Mouse (Mus musculus): ENCODE results near the gene Fgfr2.

Gene Fgfr2

GRCm38 (mm10) chr7:132890201-132890600 is 232.9 kb downstream of the Fgfr2 start:
- in situ Hi-C loops (cut with MseI, MboI): no loop called here

- in situ Hi-C loops (cut with MseI, MboI): no loop called here
These were observed 233.5 kb downstream of the Fgfr2 start for GRCm38 (mm10) chr7:132889691-132890090.

GRCm38 (mm10) chr7:132888518-132889249 is 234.5 kb downstream of the Fgfr2 start:
- in situ Hi-C loops (cut with MseI, MboI): no loop called here

- in situ Hi-C loops (cut with MseI, MboI): no loop called here
These were observed 235.1 kb downstream of the Fgfr2 start for GRCm38 (mm10) chr7:132888052-132888451.

GRCm38 (mm10) chr7:132887019-132887804 is 235.9 kb downstream of the Fgfr2 start:
- in situ Hi-C loops (cut with MseI, MboI): no loop called here

- in situ Hi-C loops (cut with MseI, MboI): no loop called here
These were observed 239.1 kb downstream of the Fgfr2 start for GRCm38 (mm10) chr7:132884031-132884430.

- in situ Hi-C loops (cut with MseI, MboI): no loop called here
These were observed 240.8 kb downstream of the Fgfr2 start for GRCm38 (mm10) chr7:132882343-132882742.

GRCm38 (mm10) chr7:132880276-132880675 is 242.9 kb downstream of the Fgfr2 start:
- in situ Hi-C loops (cut with MseI, MboI): no loop called here

- in situ Hi-C loops (cut with MseI, MboI): no loop called here
These were observed 247.6 kb downstream of the Fgfr2 start for GRCm38 (mm10) chr7:132875391-132876086.

- in situ Hi-C loops (cut with MseI, MboI): no loop called here
These were observed 250.1 kb downstream of the Fgfr2 start for GRCm38 (mm10) chr7:132873043-132873442.

GRCm38 (mm10) chr7:132866316-132866715 is 256.8 kb downstream of the Fgfr2 start:
- in situ Hi-C loops (cut with MseI, MboI): no loop called here

GRCm38 (mm10) chr7:132859042-132859958 is 263.9 kb downstream of the Fgfr2 start, which contains the start of gene Abraxas2:
Gene Abraxas2 (plus strand): TSS chr7:132859225.
- in situ Hi-C loops (cut with MseI, MboI): no loop called here

GRCm38 (mm10) chr7:132858043-132858608 is 265.0 kb downstream of the Fgfr2 start:
- in situ Hi-C loops (cut with MseI, MboI): no loop called here

- in situ Hi-C loops (cut with MseI, MboI): no loop called here
These were observed 267.1 kb downstream of the Fgfr2 start for GRCm38 (mm10) chr7:132856083-132856482.

- in situ Hi-C loops (cut with MseI, MboI): no loop called here
These were observed 269.2 kb downstream of the Fgfr2 start for GRCm38 (mm10) chr7:132853946-132854345.

GRCm38 (mm10) chr7:132853361-132853760 is 269.8 kb downstream of the Fgfr2 start:
- in situ Hi-C loops (cut with MseI, MboI): no loop called here

- in situ Hi-C loops (cut with MseI, MboI): no loop called here
These were observed 270.8 kb downstream of the Fgfr2 start, which contains the start of gene Eef1akmt2 for GRCm38 (mm10) chr7:132852173-132852844. Gene Eef1akmt2 (minus strand): TSS chr7:132852673.

- in situ Hi-C loops (cut with MseI, MboI): no loop called here
These were observed 280.0 kb downstream of the Fgfr2 start for GRCm38 (mm10) chr7:132843152-132843551.

- in situ Hi-C loops (cut with MseI, MboI): no loop called here
These were observed 280.7 kb downstream of the Fgfr2 start for GRCm38 (mm10) chr7:132842455-132842854.

- in situ Hi-C loops (cut with MseI, MboI): no loop called here
These were observed 281.9 kb downstream of the Fgfr2 start for GRCm38 (mm10) chr7:132841287-132841686.

Data from mouse trophoblast stem cell (cell line).